Mouse (Mus musculus) bone marrow macrophage, adult 2 months (primary cell): ENCODE results near the gene Zfp775.

Source experiments
- CTCF ChIP-seq: IDR thresholded peaks from 2 replicates; pipeline ENCODE4 v1.5.1; 2012; ENCODE audit warnings: low read depth, mild to moderate bottlenecking, low read length, moderate library complexity
- POLR2A ChIP-seq: IDR thresholded peaks from 2 replicates; pipeline ENCODE4 v1.6.1; 2012; ENCODE audit warnings: mild to moderate bottlenecking, low read depth, low read length, borderline replicate concordance

- no peak for TF ChIP-seq CTCF
- no peak for TF ChIP-seq POLR2A
Observed at GRCm38 (mm10) chr6:48636515-48636914, 34.7 kb downstream of the Zfp775 start.
